Mouse (Mus musculus) stomach, embryonic 14.5 days (tissue): ENCODE data around the gene Ghr. TPM values are rescaled to one million over a fixed set of nuclear protein-coding genes. Genes with fewer than 3 reads are reported as not detected.

Experiments used
- ATAC-seq: fragments of 200-750 bp; cut with Nextera tagmentation; 2 replicates; pipeline ENCODE4 v1.8.0; 2017; ENCODE audit warnings: low read depth, moderate TSS enrichment; ENCODE audit not compliant: insufficient number of reproducible peaks, insufficient read depth, low FRiP score
- H3K27ac ChIP-seq: fragments of 300-500 bp; sonication (generic); 2 replicates; pipeline ENCODE4 v1.5.1; 2014; ENCODE audit warnings: mild to moderate bottlenecking, low read length, moderate library complexity, mixed read lengths
- H3K27me3 ChIP-seq: fragments of 300-500 bp; sonication (generic); 2 replicates; pipeline ENCODE4 v1.6.1; 2014; ENCODE audit warnings: low read length, control low read depth, mixed read lengths; ENCODE audit not compliant: control insufficient read depth, insufficient read depth
- H3K36me3 ChIP-seq: fragments of 300-500 bp; sonication (generic); 2 replicates; pipeline ENCODE4 v1.6.1; 2014; ENCODE audit warnings: mild to moderate bottlenecking, control low read depth, low read length, moderate library complexity, mixed read lengths; ENCODE audit not compliant: control insufficient read depth, insufficient read depth
- H3K4me1 ChIP-seq: fragments of 300-500 bp; sonication (generic); 2 replicates; pipeline ENCODE4 v1.6.1; 2014; ENCODE audit warnings: low read length, control low read depth, mixed read lengths; ENCODE audit not compliant: control insufficient read depth, insufficient read depth
- H3K4me2 ChIP-seq: fragments of 300-500 bp; sonication (generic); replicated peaks from 2 replicates; pipeline ENCODE4 v1.6.1; 2014; ENCODE audit warnings: low read depth, low read length, control low read depth
- H3K4me3 ChIP-seq: fragments of 300-500 bp; sonication (generic); 2 replicates; pipeline ENCODE4 v1.5.1; 2014; ENCODE audit warnings: low read depth, low read length, control low read depth
- H3K9ac ChIP-seq: fragments of 300-500 bp; sonication (generic); replicated peaks from 2 replicates; pipeline ENCODE4 v1.6.1; 2014; ENCODE audit warnings: low read depth, mild to moderate bottlenecking, control low read depth, low read length, moderate library complexity, mixed read lengths
- H3K9me3 ChIP-seq: fragments of 300-500 bp; sonication (generic); 2 replicates; pipeline ENCODE4 v1.6.1; 2016; ENCODE audit warnings: low read depth, low read length, control low read depth; ENCODE audit not compliant: control insufficient read depth
- WGBS: fragments of 180-500 bp; shearing (Covaris S2); extraction: QIAGEN DNeasy Blood & Tissue Kit; methylation state at CpG from one replicate; pipeline ENCODE4 v1.1.7; 2014; 5-methylcytosine and 5-hydroxymethylcytosine counted together
- polyA plus RNA-seq: library from polyadenylated mRNA; unstranded; fragments of >200 nt; fragmentation: Nextera tagmentation; extraction: Ambion mirVana; gene quantifications from 2 replicates; pipeline ENCODE4 v1.2.1, GENCODE M21; 2014

Gene Ghr
- polyA plus RNA-seq, 1 experiment from 2014 or later = 149 TPM

DNA sequence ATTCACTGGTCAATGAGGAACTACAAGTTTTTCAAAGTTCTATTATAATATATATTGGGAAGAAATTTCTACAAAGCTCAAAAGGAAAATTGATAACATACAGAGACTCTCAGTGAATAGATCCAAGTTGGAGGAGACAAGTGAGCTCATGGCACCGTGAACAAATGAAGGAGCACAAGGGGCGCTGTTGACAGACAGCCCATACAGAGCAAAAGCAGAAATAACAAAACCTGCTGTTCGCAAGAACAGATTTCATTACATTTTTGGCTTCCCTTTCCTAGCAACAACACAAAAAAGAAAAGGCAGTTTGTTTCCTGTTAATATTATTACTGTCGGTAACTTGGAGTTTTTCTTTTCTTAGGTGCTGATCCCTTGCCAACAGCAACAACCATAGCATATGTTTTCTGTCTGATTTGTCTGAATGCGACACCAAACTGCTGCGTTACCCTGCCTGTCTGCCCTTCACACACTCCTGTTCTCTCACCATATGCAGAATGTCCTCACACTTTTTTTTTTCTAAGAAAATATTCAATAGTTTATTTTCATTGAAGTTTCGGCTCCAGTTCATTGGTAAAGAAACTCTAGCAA, 19.3 kb downstream of the Ghr start:
- no peaks in the 10 kb centered on the region for H3K27me3 ChIP-seq
- 0 out of 2 replicates have a peak overlapping the region, but pooled peaks have one; percentile 11 for H3K27ac ChIP-seq
- no peak overlapping the region for H3K9ac ChIP-seq
- 55% methylated on average over 7 of the region's 7 CpGs for WGBS
- no peak overlapping the region for H3K4me3 ChIP-seq
- H3K4me1 ChIP-seq = peaks cover 8% of the 10 kb centered on the region
- no peaks in the 10 kb centered on the region for H3K9me3 ChIP-seq
- no peak for ATAC-seq
- peaks cover 6% of the 10 kb centered on the region; the same call in 1 of the 2 replicates for H3K36me3 ChIP-seq
- H3K4me2 ChIP-seq = no peak overlapping the region

DNA sequence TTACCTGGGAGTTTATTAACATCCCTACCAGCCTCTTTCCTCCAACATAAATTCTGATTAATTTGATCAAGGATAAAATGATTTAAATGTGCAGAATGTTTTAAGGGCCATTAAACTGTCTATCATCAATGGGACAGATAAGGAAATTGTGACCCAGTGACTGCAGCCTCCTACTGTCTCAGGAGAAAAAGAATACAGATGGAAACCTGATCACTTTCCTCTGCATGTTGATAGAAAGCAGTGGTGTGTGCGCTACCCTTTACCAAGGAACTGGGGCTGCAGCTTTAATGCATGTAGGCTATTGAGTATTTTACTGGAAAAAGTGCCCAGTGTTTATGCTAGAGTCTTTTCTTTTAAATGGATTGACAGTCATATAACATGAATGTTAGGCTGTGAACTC, 19.8 kb downstream of the Ghr start:
- Histone ChIP-seq H3K4me1 (peaks cover 8% of the 10 kb centered on the region), H3K9ac (no peak overlapping the region), H3K9me3 (no peaks in the 10 kb centered on the region), H3K4me3 (no peak overlapping the region), H3K4me2 (no peak overlapping the region), H3K27ac (no peak overlapping the region), H3K36me3 (peaks cover 6% of the 10 kb centered on the region; the same call in 1 of the 2 replicates), H3K27me3 (no peaks in the 10 kb centered on the region)
- 77% methylated on average over 1 of the region's 1 CpGs for WGBS
- no peak for ATAC-seq

DNA sequence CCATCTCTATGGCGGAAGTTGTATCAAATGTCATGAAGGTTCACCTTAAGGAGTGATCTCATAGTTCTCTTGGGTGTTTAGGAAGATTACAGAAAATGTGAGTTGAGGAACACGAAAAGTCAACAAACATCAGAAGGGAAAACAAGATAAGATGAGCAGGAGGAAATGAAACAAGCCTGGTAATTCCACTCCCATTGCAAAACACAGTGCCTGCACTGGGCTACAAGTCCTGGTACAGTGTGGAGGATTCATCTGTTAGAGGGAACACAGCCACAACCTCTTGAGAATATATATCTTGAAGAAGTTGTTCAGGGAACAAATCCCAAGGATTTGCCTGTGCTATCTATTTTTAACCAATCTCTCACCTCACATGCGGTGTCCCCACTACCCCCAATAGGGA, 24.8 kb downstream of the Ghr start:
- WGBS = 86% methylated on average over 3 of the region's 3 CpGs
- H3K4me2 ChIP-seq = no peak overlapping the region
- H3K4me1 ChIP-seq = no peaks in the 10 kb centered on the region; the same call in 1 of the 2 replicates
- H3K36me3 ChIP-seq = peaks cover 6% of the 10 kb centered on the region; the same call in 1 of the 2 replicates
- no peaks in the 10 kb centered on the region for H3K9me3 ChIP-seq
- H3K27me3 ChIP-seq = no peaks in the 10 kb centered on the region
- H3K27ac ChIP-seq = no peak overlapping the region
- no peak overlapping the region for H3K9ac ChIP-seq
- no peak overlapping the region for H3K4me3 ChIP-seq
- ATAC-seq = no peak

DNA sequence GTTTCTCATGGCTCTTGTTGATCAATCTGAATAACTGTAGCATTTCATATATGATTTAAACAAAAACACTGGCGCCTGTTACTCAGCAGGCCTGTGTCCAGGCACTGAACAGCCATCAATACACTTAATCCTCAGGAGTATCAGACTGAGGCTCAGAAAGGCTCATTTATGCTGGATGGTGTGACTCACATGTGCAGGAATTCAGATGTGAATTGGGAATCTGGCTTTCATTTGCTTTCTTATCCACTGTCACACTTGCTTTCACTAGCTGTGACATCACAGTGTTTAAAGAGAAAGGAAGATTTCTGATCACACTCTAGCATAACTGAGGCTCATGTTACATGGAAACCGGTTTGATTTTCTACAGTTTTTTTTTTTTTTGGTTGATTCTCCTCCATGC, 39.0 kb downstream of the Ghr start:
- ATAC-seq = no peak
- 91% methylated on average over 2 of the region's 2 CpGs for WGBS

DNA sequence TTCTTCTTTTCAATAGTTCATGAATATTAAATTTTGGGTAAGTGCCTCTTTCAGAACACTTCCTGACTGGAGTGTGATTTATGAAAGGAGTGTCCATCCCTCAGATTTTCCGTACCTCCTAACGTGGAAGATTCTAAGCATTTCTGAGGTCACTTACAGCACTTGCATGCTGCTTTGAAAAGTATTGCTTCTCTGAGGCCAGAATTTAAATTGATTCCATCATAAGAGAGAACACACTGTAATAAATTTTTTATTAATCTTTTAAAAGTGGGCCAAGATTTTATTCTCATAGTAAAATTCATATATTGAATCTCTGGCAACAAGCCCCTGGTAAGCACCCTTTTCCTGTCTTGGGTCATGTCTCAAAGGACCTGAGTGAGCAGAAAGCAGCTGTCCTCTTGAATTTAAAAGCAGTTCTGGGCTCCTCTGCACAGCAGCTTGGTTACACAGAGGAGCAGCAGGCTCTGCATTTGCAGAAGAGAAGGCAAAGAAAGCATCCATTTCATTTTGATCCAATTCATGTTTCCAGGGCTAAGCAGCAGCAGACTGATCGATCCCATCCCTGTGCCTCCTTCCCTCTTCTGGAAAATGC, 46.9 kb downstream of the Ghr start:
- H3K4me3 ChIP-seq = no peak overlapping the region
- no peak overlapping the region for H3K4me2 ChIP-seq
- H3K27me3 ChIP-seq = no peaks in the 10 kb centered on the region
- H3K36me3 ChIP-seq = no peaks in the 10 kb centered on the region; the same call in 1 of the 2 replicates
- no peak overlapping the region for H3K9ac ChIP-seq
- no peak overlapping the region for H3K27ac ChIP-seq
- 55% methylated on average over 3 of the region's 3 CpGs for WGBS
- no peaks in the 10 kb centered on the region for H3K4me1 ChIP-seq
- no peaks in the 10 kb centered on the region for H3K9me3 ChIP-seq
- no peak for ATAC-seq

More for the DNA sequence above, 39.0 kb downstream of the Ghr start:
- no peaks in the 10 kb centered on the region for H3K4me1 ChIP-seq
- H3K9me3 ChIP-seq = no peaks in the 10 kb centered on the region
- peaks cover 3% of the 10 kb centered on the region for H3K36me3 ChIP-seq
- no peaks in the 10 kb centered on the region for H3K27me3 ChIP-seq
- H3K4me2 ChIP-seq = no peak overlapping the region
- no peak overlapping the region for H3K4me3 ChIP-seq
- H3K9ac ChIP-seq = no peak overlapping the region
- no peak overlapping the region for H3K27ac ChIP-seq

DNA sequence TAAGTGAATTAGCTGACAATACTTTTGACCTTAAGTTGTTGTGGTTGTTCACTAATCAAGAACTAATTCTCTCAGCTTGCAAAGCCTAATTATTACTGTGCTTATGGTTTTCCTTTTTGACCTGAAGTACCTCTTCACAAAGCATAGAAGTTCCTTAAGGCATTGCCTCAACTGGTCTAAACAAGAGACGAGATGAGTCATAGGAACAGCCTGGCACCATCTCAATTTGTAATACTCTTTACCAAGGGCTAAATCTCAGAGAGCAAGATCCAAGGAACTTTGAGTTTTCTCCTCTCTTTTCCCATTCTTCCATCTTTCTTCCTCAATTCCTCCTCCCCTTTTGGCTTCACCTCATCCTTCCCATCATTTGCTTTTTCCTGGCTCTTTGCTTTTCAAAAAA, 69.3 kb downstream of the Ghr start:
- 81% methylated on average over 1 of the region's 1 CpGs for WGBS
- Histone ChIP-seq H3K27ac (no peak overlapping the region), H3K36me3 (no peaks in the 10 kb centered on the region), H3K9me3 (no peaks in the 10 kb centered on the region), H3K4me2 (no peak overlapping the region), H3K27me3 (no peaks in the 10 kb centered on the region), H3K4me1 (peaks cover 9% of the 10 kb centered on the region; the same call in 1 of the 2 replicates), H3K4me3 (no peak overlapping the region), H3K9ac (no peak overlapping the region)
- no peak for ATAC-seq

DNA sequence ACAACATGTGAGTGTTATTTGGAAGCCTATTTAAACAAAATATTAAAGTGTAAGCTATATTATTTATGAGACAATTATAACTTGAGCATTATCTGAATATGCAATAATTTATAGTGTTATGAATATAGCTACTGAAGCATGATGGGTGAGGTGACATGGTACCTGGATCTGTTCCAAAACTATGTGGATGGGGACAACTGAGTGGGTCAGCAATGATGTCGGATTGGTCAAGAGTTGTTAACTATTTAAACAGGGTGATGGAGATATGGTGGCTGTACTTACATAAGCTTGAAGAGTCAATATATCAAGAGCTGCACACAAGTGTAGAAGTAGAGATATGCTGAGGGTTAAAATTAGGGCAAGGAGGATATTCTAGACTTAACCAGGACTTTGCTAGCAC, 70.9 kb downstream of the Ghr start:
- Histone ChIP-seq H3K4me1 (peaks cover 9% of the 10 kb centered on the region; the same call in 1 of the 2 replicates), H3K27me3 (no peaks in the 10 kb centered on the region), H3K4me2 (no peak overlapping the region), H3K9me3 (no peaks in the 10 kb centered on the region), H3K9ac (no peak overlapping the region), H3K27ac (no peak overlapping the region), H3K36me3 (no peaks in the 10 kb centered on the region), H3K4me3 (no peak overlapping the region)
- 51% methylated on average over 1 of the region's 1 CpGs for whole genome bisulfite sequencing
- no peak for ATAC-seq

DNA sequence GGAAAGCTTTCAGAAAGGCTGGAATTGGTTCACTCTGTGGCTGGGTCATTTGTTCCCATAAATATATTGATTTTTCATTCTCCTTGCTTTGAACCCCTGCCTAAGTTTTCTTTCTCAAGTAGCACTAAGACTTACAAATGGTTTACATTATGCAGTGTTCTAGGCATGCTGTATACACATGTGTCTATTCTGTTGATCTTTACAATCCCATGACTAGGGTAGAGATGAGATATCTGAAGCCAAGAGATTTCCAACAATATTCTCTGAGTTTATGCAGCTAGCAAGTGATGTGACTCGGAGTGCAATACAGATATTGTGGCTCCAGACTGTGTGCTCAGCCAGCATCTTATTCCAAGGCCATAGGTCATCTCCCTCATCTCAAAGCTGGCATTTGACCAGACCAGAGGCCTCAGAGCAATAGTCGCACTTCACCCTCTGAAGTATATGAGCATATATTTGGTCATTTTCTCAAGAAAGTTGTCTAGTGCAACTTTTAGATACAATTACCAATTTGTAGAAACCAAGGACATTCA, 71.6 kb downstream of the Ghr start:
- Histone ChIP-seq H3K36me3 (no peaks in the 10 kb centered on the region), H3K27me3 (no peaks in the 10 kb centered on the region), H3K4me2 (no peak overlapping the region), H3K4me1 (peaks cover 9% of the 10 kb centered on the region; the same call in 1 of the 2 replicates), H3K27ac (no peak overlapping the region), H3K4me3 (no peak overlapping the region), H3K9me3 (no peaks in the 10 kb centered on the region), H3K9ac (no peak overlapping the region)
- ATAC-seq = no peak
- 75% methylated on average over 2 of the region's 2 CpGs for WGBS
